Mouse (Mus musculus) liver, embryonic 14.5 days (tissue): Measurements from ENCODE around the gene Zfp385a. TPM values are rescaled to one million over a fixed set of nuclear protein-coding genes. Genes with fewer than 3 reads are reported as not detected.

Experiments used
- ATAC-seq: fragments of 200-750 bp; cut with Nextera tagmentation; 2 replicates; pipeline ENCODE4 v1.8.0; 2017; ENCODE audit warnings: moderate number of reproducible peaks, mild to moderate bottlenecking, moderate library complexity; ENCODE audit not compliant: insufficient read depth
- DNase-seq, 3 experiments: peaks; one replicate each; pipeline ENCODE4 v3.0.0-alpha.2; 2012 to 2013; ENCODE audit warnings: low read depth in 3 of 3, low spot score in 3 of 3
- H3K27ac ChIP-seq: fragments of 300-500 bp; sonication (generic); 2 replicates; pipeline ENCODE4 v1.5.1; 2014; ENCODE audit warnings: moderate library complexity, mild to moderate bottlenecking, control low read depth, inconsistent platforms
- H3K27me3 ChIP-seq: fragments of 300-500 bp; sonication (generic); 2 replicates; pipeline ENCODE4 v1.6.1; 2014; ENCODE audit warnings: mild to moderate bottlenecking, low read length, moderate library complexity; ENCODE audit not compliant: control insufficient read depth, insufficient read depth
- H3K36me3 ChIP-seq: fragments of 300-500 bp; sonication (generic); replicated peaks from 2 replicates; pipeline ENCODE4 v1.6.1; 2014; ENCODE audit warnings: low read depth; ENCODE audit not compliant: control insufficient read depth, insufficient read depth
- H3K4me1 ChIP-seq, 2 experiments: fragments of 200-500 bp in 1 of 2; fragments of 300-500 bp in 1 of 2; sonication (generic) in 1 of 2; replicated peaks; 2 replicates each; pipeline ENCODE4 v1.6.1; 2012 to 2014; ENCODE audit warnings: antibody characterized with exemption in 1 of 2, inconsistent platforms in 1 of 2, low read length in 1 of 2; ENCODE audit not compliant: control insufficient read depth in 2 of 2, insufficient read depth in 2 of 2
- H3K4me2 ChIP-seq: fragments of 300-500 bp; sonication (generic); 2 replicates; pipeline ENCODE4 v1.6.1; 2014; ENCODE audit warnings: low read depth, mild to moderate bottlenecking, control low read depth, moderate library complexity
- H3K4me3 ChIP-seq, 2 experiments: fragments of 200-500 bp in 1 of 2; fragments of 300-500 bp in 1 of 2; sonication (generic) in 1 of 2; 2 replicates each; pipeline ENCODE4 v1.5.1; 2012 to 2014; ENCODE audit warnings: low read depth in 2 of 2, low read length in 2 of 2, mild to moderate bottlenecking in 2 of 2, control low read depth in 1 of 2, inconsistent platforms in 1 of 2, moderate library complexity in 1 of 2; ENCODE audit not compliant: insufficient read depth in 1 of 2
- H3K9ac ChIP-seq: fragments of 300-500 bp; sonication (generic); replicated peaks from 2 replicates; pipeline ENCODE4 v1.6.1; 2014; ENCODE audit warnings: mild to moderate bottlenecking, control low read depth, moderate library complexity
- H3K9me3 ChIP-seq: fragments of 300-500 bp; sonication (generic); 2 replicates; pipeline ENCODE4 v1.6.1; 2016; ENCODE audit warnings: low read length, mixed read lengths; ENCODE audit not compliant: control insufficient read depth
- CTCF ChIP-seq: IDR thresholded peaks from 2 replicates; pipeline ENCODE4 v1.5.1; 2016; ENCODE audit warnings: antibody characterized with exemption, low read depth, control low read depth
- EP300 ChIP-seq: IDR thresholded peaks from 2 replicates; pipeline ENCODE4 v1.6.1; 2016; ENCODE audit warnings: antibody characterized with exemption, low read depth
- WGBS: fragments of 180-500 bp; shearing (Covaris S2); extraction: QIAGEN DNeasy Blood & Tissue Kit; methylation state at CpG from one replicate; pipeline ENCODE4 v1.1.7; 2014; ENCODE audit not compliant: insufficient replicate concordance; 5-methylcytosine and 5-hydroxymethylcytosine counted together
- polyA plus RNA-seq, 2 experiments: library from polyadenylated mRNA; depleted of rRNA in 1 of 2; stranded (reverse) in 1 of 2; unstranded in 1 of 2; fragments of >200 nt; fragmentation: Nextera tagmentation in 1 of 2; extraction: Ambion mirVana in 1 of 2; gene quantifications; 2 replicates each; pipeline versions ENCODE4 v1.2.1 to v1.2.3; 2012 to 2014

Gene Zfp385a
- polyA plus RNA-seq, 2 experiments = 4.7 to 4.9 TPM

DNA sequence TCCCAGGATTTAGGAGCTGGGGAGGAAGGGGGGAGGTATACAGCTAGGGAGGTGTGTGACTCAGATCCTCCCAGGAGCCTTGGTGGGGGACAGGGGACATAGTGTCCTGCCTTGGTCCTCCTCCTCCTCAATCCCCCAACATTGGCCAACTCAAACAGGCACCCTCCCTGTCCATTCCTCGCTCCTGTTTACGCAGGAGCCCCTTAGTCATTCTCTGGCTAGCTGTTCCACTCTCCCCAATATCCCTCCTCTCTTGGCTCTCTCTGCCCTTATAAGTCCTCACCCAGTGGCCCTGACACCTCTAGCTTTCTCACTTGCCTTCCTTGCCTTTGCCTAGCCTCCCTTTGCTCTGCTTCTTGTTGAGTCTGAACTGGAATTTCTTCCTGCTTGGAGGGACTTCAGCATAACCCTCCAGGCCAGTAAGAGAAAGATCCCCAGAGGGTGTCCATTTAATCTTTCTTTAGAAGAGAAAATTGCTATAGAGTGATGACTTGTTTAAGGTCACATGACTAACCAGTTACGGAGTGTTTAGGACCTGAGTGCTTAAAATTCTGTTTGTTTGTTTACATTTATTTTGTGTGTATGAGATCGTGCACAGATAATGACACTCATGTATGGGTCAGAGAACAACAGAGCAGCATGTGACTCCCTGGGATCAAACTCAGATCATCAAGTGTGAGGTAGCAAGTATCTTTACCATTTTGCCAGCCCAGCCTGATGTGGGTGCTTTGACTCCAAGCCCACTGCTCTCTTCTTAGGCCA lies 28.5 kb upstream of the Zfp385a start:
- WGBS = 75% methylated on average over 4 of the region's 4 CpGs

DNA sequence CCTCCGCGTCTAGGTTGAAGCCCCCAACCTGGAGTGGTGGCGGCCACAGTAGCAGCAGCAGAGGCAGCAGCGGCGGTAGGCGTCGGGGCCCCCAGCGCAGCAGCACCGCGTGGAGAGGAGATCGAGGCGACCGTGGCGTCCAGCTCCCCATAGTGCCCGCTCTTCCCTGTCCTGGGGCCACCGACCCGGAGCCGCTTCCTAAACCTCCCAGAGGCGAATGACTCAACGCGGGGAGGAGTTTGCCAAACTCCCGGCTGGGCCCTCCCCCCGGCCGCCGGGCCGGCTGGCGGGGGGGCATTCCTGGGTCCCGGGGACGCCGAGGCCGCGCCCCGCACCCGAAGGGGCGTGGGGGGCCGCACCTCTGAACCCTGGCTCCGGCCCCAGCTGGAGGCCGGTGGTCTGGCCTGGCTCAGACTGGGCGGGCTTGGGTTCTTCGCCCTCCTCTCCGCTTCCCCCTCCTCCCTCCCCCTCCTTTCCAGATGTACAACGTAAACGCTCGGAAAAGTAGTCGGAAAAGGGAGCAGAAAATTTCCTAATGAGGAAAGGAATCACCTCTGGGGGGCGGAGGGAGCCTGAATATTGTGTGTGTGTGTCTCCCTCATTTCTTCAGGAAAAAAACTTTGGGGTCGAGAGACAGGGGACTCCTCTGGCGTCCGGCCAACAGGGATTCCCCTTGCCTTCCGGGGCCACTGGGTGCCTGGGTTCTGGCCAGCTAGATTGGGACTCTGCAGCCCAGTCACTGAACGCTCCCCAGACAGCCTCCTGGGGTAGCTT lies 26.7 kb upstream of the Zfp385a start, which contains the start of gene Itga5:
Gene Itga5 (minus strand): TSS at position 388 of the 774 bp plus-strand sequence.
- Histone ChIP-seq H3K27ac (peak within 1 kb of the TSS; percentile 1), H3K4me2 (peak within 1 kb of the TSS; percentile 82), H3K9ac (peak within 1 kb of the TSS; percentile 71), H3K4me1 (peaks cover 0 to 36% of the 10 kb centered on the region in 2 experiments), H3K27me3 (no peaks in the 10 kb centered on the region; the same call in 1 of the 2 replicates), H3K36me3 (no peaks in the 10 kb centered on the region), H3K9me3 (no peaks in the 10 kb centered on the region), H3K4me3 (peak within 1 kb of the TSS; percentile 63 to 74)
- WGBS = under 1% methylated on average over 50 of the region's 51 CpGs
- DNase-seq (no peak), ATAC-seq (peak; percentile 22)
- TF ChIP-seq EP300 (no peak), CTCF (no peak)

More for the DNA sequence above, 28.5 kb upstream of the Zfp385a start:
- no peaks in the 10 kb centered on the region for H3K36me3 ChIP-seq
- H3K9me3 ChIP-seq = no peaks in the 10 kb centered on the region
- DNase-seq (no peak), ATAC-seq (no peak)
- no peaks in the 10 kb centered on the region; the same call in 1 of the 2 replicates for H3K27me3 ChIP-seq
- no peak overlapping the region for H3K4me2 ChIP-seq
- H3K4me1 ChIP-seq = peaks cover 0 to 22% of the 10 kb centered on the region in 2 experiments; a peak in 3 of 4 replicates
- TF ChIP-seq CTCF (no peak), EP300 (no peak)
- no peak overlapping the region for H3K27ac ChIP-seq
- no peak overlapping the region for H3K4me3 ChIP-seq
- no peak overlapping the region for H3K9ac ChIP-seq

GRCm38 (mm10) chr15:103365471-103366375 lies 25.8 kb upstream of the Zfp385a start:
- Histone ChIP-seq H3K27me3 (no peaks in the 10 kb centered on the region; the same call in 1 of the 2 replicates), H3K4me3 (peak overlapping the region; percentile 63 to 74), H3K27ac (peak overlapping the region; percentile 1), H3K4me2 (peak overlapping the region; percentile 82), H3K9me3 (no peaks in the 10 kb centered on the region), H3K9ac (peak overlapping the region; percentile 71), H3K36me3 (no peaks in the 10 kb centered on the region), H3K4me1 (peaks cover 2 to 41% of the 10 kb centered on the region in 2 experiments)
- ATAC-seq (peak; percentile 34; the same call in 1 of the 2 replicates), DNase-seq (no peak)
- WGBS = under 1% methylated on average over 51 of the region's 51 CpGs
- TF ChIP-seq CTCF (no peak), EP300 (no peak)

- DNase-seq (no peak), ATAC-seq (no peak)
- Histone ChIP-seq H3K27ac (no peak overlapping the region), H3K4me2 (peak overlapping the region; percentile 82), H3K9ac (peak overlapping the region; percentile 71), H3K9me3 (no peaks in the 10 kb centered on the region), H3K4me1 (peaks cover 2 to 41% of the 10 kb centered on the region in 2 experiments), H3K36me3 (no peaks in the 10 kb centered on the region), H3K4me3 (peak overlapping the region; percentile 63 to 74), H3K27me3 (no peaks in the 10 kb centered on the region; the same call in 1 of the 2 replicates)
- 4% methylated on average over 4 of the region's 4 CpGs for WGBS
- TF ChIP-seq EP300 (no peak), CTCF (no peak)
Observed at GRCm38 (mm10) chr15:103364761-103365160, 24.9 kb upstream of the Zfp385a start.
